Mouse (Mus musculus) liver, postnatal 0 days (tissue): Measurements from ENCODE around the gene Lyg2. TPM values are rescaled to one million over a fixed set of nuclear protein-coding genes. Genes with fewer than 3 reads are reported as not detected.

Experiments
- ATAC-seq: fragments of 200-750 bp; cut with Nextera tagmentation; 2 replicates; pipeline ENCODE4 v1.8.0; 2017; ENCODE audit warnings: mild to moderate bottlenecking, moderate library complexity
- DNase-seq: peaks from one replicate; pipeline ENCODE4 v3.0.0-alpha.2; 2016
- H3K27ac ChIP-seq: fragments of 300-500 bp; sonication (generic); 2 replicates; pipeline ENCODE4 v1.5.1; 2014; ENCODE audit warnings: antibody characterized with exemption, moderate library complexity, mild to moderate bottlenecking, low read depth
- H3K27me3 ChIP-seq: fragments of 300-500 bp; sonication (generic); 2 replicates; pipeline ENCODE4 v1.6.1; 2014; ENCODE audit warnings: low read length, control low read depth, mixed read lengths; ENCODE audit not compliant: insufficient read depth
- H3K36me3 ChIP-seq: fragments of 300-500 bp; sonication (generic); replicated peaks from 2 replicates; pipeline ENCODE4 v1.6.1; 2014; ENCODE audit warnings: mild to moderate bottlenecking, control low read depth, low read length, moderate library complexity, mixed read lengths; ENCODE audit not compliant: insufficient read depth
- H3K4me1 ChIP-seq: fragments of 300-500 bp; sonication (generic); 2 replicates; pipeline ENCODE4 v1.6.1; 2014; ENCODE audit warnings: antibody characterized with exemption, mild to moderate bottlenecking, control low read depth; ENCODE audit not compliant: insufficient read depth
- H3K4me2 ChIP-seq: fragments of 300-500 bp; sonication (generic); 2 replicates; pipeline ENCODE4 v1.6.1; 2014; ENCODE audit warnings: low read depth, mild to moderate bottlenecking, low read length, moderate library complexity, mixed read lengths
- H3K4me3 ChIP-seq: fragments of 300-500 bp; sonication (generic); 2 replicates; pipeline ENCODE4 v1.5.1; 2014; ENCODE audit warnings: low read depth, low read length
- H3K9ac ChIP-seq: fragments of 300-500 bp; sonication (generic); replicated peaks from 2 replicates; pipeline ENCODE4 v1.6.1; 2014; ENCODE audit warnings: mild to moderate bottlenecking, moderate library complexity
- H3K9me3 ChIP-seq: fragments of 300-500 bp; sonication (generic); 2 replicates; pipeline ENCODE4 v1.6.1; 2016; ENCODE audit warnings: mild to moderate bottlenecking, control low read depth, low read length, mixed read lengths
- CTCF ChIP-seq: sonication (generic); IDR thresholded peaks from 2 replicates; pipeline ENCODE4 v1.5.1; 2016; ENCODE audit warnings: antibody characterized with exemption, low read depth
- EP300 ChIP-seq: IDR thresholded peaks from 2 replicates; pipeline ENCODE4 v1.6.1; 2016; ENCODE audit warnings: antibody characterized with exemption, low read depth, mild to moderate bottlenecking
- WGBS: fragments of 180-500 bp; shearing (Covaris S2); extraction: QIAGEN DNeasy Blood & Tissue Kit; methylation state at CpG from one replicate; pipeline ENCODE4 v1.1.7; 2014; ENCODE audit not compliant: insufficient replicate concordance; 5-methylcytosine and 5-hydroxymethylcytosine counted together
- polyA plus RNA-seq: library from polyadenylated mRNA; unstranded; fragments of >200 nt; fragmentation: Nextera tagmentation; extraction: Ambion mirVana; gene quantifications from 2 replicates; pipeline ENCODE4 v1.2.1, GENCODE M21; 2015

Lyg2 gene
- polyA plus RNA-seq, 1 experiment from 2014 or later: not detected

- H3K4me2 ChIP-seq: peak overlapping the region; percentile 79
- H3K4me3 ChIP-seq: peak overlapping the region; percentile 63
- ATAC-seq (peak; percentile 92), DNase-seq (peak; percentile 88)
- H3K36me3 ChIP-seq: peaks cover 14% of the 10 kb centered on the region
- peak overlapping the region; percentile 63 for H3K27ac ChIP-seq
- no peaks in the 10 kb centered on the region for H3K27me3 ChIP-seq
- 3% methylated on average over 33 of the region's 33 CpGs for WGBS
- TF ChIP-seq EP300: no peak
- no peak for TF ChIP-seq CTCF
- H3K4me1 ChIP-seq: peaks cover 12% of the 10 kb centered on the region
- H3K9ac ChIP-seq: peak overlapping the region; percentile 60
- H3K9me3 ChIP-seq: 0 out of 2 replicates have a peak, but pooled peaks cover 5% of the 10 kb centered on the region
These were observed 43.9 kb downstream of the Lyg2 start for GRCm38 (mm10) chr1:37872131-37873067.

GRCm38 (mm10) chr1:37871704-37872103 is 44.6 kb downstream of the Lyg2 start, which contains the start of gene Lipt1:
Lipt1 (plus strand) TSS chr1:37871738.
- H3K36me3 ChIP-seq: peaks cover 8% of the 10 kb centered on the region; the same call in 1 of the 2 replicates
- peak within 1 kb of the TSS; percentile 63 for H3K27ac ChIP-seq
- H3K27me3 ChIP-seq: no peaks in the 10 kb centered on the region
- 18% methylated on average over 7 of the region's 7 CpGs for WGBS
- DNase-seq: no peak
- H3K4me2 ChIP-seq: peak within 1 kb of the TSS; percentile 79
- TF ChIP-seq EP300 (no peak), CTCF (no peak)
- peak; percentile 52 for ATAC-seq
- H3K4me3 ChIP-seq: peak within 1 kb of the TSS; percentile 63
- peak within 1 kb of the TSS; percentile 60 for H3K9ac ChIP-seq
- H3K4me1 ChIP-seq: peaks cover 12% of the 10 kb centered on the region
- H3K9me3 ChIP-seq: 0 out of 2 replicates have a peak, but pooled peaks cover 5% of the 10 kb centered on the region

GRCm38 (mm10) chr1:37869362-37869761 is 46.9 kb downstream of the Lyg2 start:
- no peaks in the 10 kb centered on the region for H3K27me3 ChIP-seq
- ATAC-seq (no peak), DNase-seq (no peak)
- 43% methylated on average over 2 of the region's 2 CpGs for WGBS
- H3K27ac ChIP-seq: no peak overlapping the region
- no peaks in the 10 kb centered on the region for H3K9me3 ChIP-seq
- H3K4me3 ChIP-seq: no peak overlapping the region
- H3K9ac ChIP-seq: no peak overlapping the region
- TF ChIP-seq EP300 (no peak), CTCF (no peak)
- no peak overlapping the region for H3K4me2 ChIP-seq
- peaks cover 17% of the 10 kb centered on the region for H3K4me1 ChIP-seq
- H3K36me3 ChIP-seq: no peaks in the 10 kb centered on the region

GRCm38 (mm10) chr1:37868640-37869039 is 47.7 kb downstream of the Lyg2 start:
- Histone ChIP-seq H3K4me2 (peak overlapping the region; percentile 33), H3K9ac (no peak overlapping the region), H3K4me3 (no peak overlapping the region), H3K4me1 (peaks cover 19% of the 10 kb centered on the region), H3K27ac (no peak overlapping the region), H3K36me3 (no peaks in the 10 kb centered on the region), H3K9me3 (no peaks in the 10 kb centered on the region), H3K27me3 (no peaks in the 10 kb centered on the region)
- no peak for ATAC-seq
- WGBS: 36% methylated on average over 10 of the region's 10 CpGs
- no peak for DNase-seq
- TF ChIP-seq CTCF: no peak

GRCm38 (mm10) chr1:37867684-37868322 is 48.5 kb downstream of the Lyg2 start:
- ATAC-seq (no peak), DNase-seq (no peak)
- Histone ChIP-seq H3K4me1 (peaks cover 14% of the 10 kb centered on the region), H3K27me3 (no peaks in the 10 kb centered on the region), H3K4me2 (no peak overlapping the region), H3K9ac (no peak overlapping the region), H3K9me3 (no peaks in the 10 kb centered on the region), H3K36me3 (no peaks in the 10 kb centered on the region), H3K4me3 (no peak overlapping the region), H3K27ac (no peak overlapping the region)
- 60% methylated on average over 10 of the region's 10 CpGs for WGBS
- TF ChIP-seq EP300 (no peak), CTCF (no peak)

GRCm38 (mm10) chr1:37867056-37867455 is 49.2 kb downstream of the Lyg2 start:
- WGBS: 87% methylated on average over 1 of the region's 1 CpGs
- Histone ChIP-seq H3K9ac (no peak overlapping the region), H3K4me1 (peaks cover 14% of the 10 kb centered on the region), H3K9me3 (no peaks in the 10 kb centered on the region), H3K4me3 (no peak overlapping the region), H3K4me2 (no peak overlapping the region), H3K36me3 (no peaks in the 10 kb centered on the region), H3K27me3 (no peaks in the 10 kb centered on the region), H3K27ac (no peak overlapping the region)
- ATAC-seq (no peak), DNase-seq (peak; percentile 78)
- TF ChIP-seq EP300: no peak
- peak; percentile 87 for TF ChIP-seq CTCF
